Mouse (Mus musculus): Measurements from ENCODE around the gene Lrch1. TPM values are rescaled to one million over a fixed set of nuclear protein-coding genes. Genes with fewer than 3 reads are reported as not detected.

The Lrch1 gene
- polyA plus RNA-seq, 1 experiment from 2014 or later: 10.1 TPM

DNA sequence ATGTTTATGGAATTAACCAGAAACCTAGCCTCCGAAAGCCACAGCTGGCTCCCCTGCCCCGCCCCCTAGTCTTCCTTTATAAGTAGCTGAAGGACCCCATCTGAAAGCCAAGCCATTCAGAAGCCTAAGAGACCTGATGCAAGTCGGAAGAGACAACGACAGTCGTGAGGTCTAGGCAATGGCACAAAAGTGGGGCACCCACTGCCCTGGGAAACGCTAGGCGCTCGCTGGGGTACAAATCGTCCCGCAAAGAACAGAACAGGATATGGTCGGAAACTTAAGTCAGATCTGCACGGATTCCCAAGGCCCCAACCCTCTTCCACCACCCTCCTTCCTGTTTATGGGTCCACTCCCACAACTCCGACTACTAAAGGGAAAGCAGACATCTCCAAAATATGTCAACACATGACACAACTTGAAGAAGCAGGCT is 1.3 kb downstream of the Lrch1 start:
- H3K4me2 ChIP-seq (ENCODE audit: low read depth, low read length): peak overlapping the region; percentile 85
- H3K36me3 ChIP-seq (replicated peaks; ENCODE audit: control insufficient read depth, insufficient read depth, low read depth, low read length): no peaks in the 10 kb centered on the region
- H3K27me3 ChIP-seq (ENCODE audit: control insufficient read depth, insufficient read depth, low read length): no peaks in the 10 kb centered on the region
- WGBS: 5% methylated on average over 13 of the region's 13 CpGs
- H3K4me3 ChIP-seq (ENCODE audit: low read depth, low read length): peak overlapping the region; percentile 90
- ATAC-seq (replicated peaks; ENCODE audit: insufficient number of reproducible peaks, low FRiP score, low TSS enrichment, low read depth) (peak; percentile 10), DNase-seq (ENCODE audit: low spot score) (peak; percentile 23)
- H3K4me1 ChIP-seq (ENCODE audit: control insufficient read depth, insufficient read depth, low read length): 0 out of 2 replicates have a peak, but pooled peaks cover 2% of the 10 kb centered on the region
- H3K9me3 ChIP-seq (replicated peaks; ENCODE audit: control insufficient read depth, low read length): no peaks in the 10 kb centered on the region
- no peak overlapping the region for H3K27ac ChIP-seq (replicated peaks; ENCODE audit: low read depth, low read length)
- H3K9ac ChIP-seq (replicated peaks; ENCODE audit: low read length): peak overlapping the region; percentile 87

DNA sequence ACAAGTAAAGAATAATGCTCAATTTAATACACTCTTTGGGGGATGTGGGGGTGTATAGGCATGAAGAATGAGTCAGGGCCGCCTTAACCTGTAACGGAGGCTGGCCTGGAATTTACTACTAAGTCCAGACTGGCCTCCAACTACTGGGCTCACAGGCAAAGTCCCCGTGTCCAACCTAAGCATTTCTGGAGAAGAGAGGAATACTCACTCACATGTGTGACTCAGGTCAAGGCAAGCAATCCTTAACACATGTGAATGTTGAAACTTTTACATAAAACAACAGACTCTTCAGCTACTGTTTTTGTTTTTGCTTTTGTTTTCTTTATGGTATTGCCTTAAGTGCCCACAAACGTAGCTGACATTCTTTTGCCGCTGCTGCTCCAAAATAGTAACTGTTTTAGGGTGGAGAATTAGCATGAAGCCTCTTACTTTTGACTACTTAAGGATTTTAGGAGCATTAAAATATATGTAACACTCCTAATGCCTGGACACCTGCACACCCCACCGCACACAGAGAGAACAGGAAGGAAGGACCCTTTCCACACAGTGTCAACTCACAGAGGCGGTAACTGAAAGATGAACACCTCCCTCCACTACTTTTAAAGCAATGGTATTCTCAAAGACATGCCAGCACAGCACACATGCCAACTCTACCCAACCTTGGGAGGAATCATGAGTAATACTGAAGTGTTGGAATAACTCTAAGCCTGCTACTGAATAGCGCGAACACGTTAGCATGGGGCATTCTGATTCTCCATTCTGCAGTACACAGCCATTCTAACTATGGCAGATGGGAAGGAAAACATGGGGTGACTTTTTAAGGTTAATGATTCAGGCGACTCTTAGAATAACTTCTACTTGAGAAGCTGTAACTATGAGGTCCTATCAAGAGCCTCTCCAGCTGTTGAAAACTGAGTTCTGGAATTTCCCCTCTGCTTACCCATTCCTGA is 2.1 kb downstream of the Lrch1 start:
- no peak for DNase-seq (ENCODE audit: low spot score)
- no peak for ATAC-seq (replicated peaks; ENCODE audit: insufficient number of reproducible peaks, low FRiP score, low TSS enrichment, low read depth)
- Histone ChIP-seq H3K27ac (replicated peaks; ENCODE audit: low read depth, low read length) (no peak overlapping the region), H3K4me1 (ENCODE audit: control insufficient read depth, insufficient read depth, low read length) (0 out of 2 replicates have a peak, but pooled peaks cover 2% of the 10 kb centered on the region), H3K36me3 (replicated peaks; ENCODE audit: control insufficient read depth, insufficient read depth, low read depth, low read length) (no peaks in the 10 kb centered on the region), H3K9ac (replicated peaks; ENCODE audit: low read length) (no peak overlapping the region), H3K27me3 (ENCODE audit: control insufficient read depth, insufficient read depth, low read length) (no peaks in the 10 kb centered on the region), H3K4me2 (ENCODE audit: low read depth, low read length) (peak overlapping the region; percentile 85), H3K9me3 (replicated peaks; ENCODE audit: control insufficient read depth, low read length) (no peaks in the 10 kb centered on the region), H3K4me3 (ENCODE audit: low read depth, low read length) (peak overlapping the region; percentile 90)
- 85% methylated on average over 11 of the region's 11 CpGs for WGBS

DNA sequence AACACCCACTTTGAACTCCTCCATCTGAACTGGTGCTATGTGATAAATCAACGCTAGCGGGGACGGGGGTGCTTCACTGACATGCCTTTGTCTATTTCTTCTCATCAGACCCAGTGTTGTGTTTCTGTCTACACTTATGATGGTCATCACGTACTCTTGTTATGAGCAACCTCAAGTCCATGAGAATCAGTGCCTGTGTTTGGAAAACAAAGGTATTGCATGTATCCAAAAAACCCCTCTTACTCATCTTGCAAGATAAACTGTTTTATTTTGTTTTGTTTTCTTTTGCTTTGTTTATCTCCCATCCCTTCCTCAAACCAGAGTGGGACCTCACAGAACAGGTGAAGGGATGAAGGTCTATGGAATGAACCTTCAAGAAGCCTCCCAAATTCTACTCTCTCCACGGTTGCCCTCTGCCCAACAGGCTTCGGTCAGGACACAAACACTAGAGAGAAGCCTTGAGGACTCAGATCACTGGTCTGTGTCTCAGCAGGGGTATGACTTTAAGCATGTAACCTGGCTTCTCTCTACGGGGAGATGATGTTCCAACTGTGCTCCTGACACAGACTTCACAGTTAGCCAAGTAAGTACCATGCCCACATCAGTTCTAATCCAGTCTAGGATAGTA is 3.4 kb downstream of the Lrch1 start:
- H3K4me3 ChIP-seq (ENCODE audit: low read depth, low read length): no peak overlapping the region
- ATAC-seq (replicated peaks; ENCODE audit: insufficient number of reproducible peaks, low FRiP score, low TSS enrichment, low read depth) (no peak), DNase-seq (ENCODE audit: low spot score) (no peak)
- no peaks in the 10 kb centered on the region for H3K9me3 ChIP-seq (replicated peaks; ENCODE audit: control insufficient read depth, low read length)
- H3K4me1 ChIP-seq (ENCODE audit: control insufficient read depth, insufficient read depth, low read length): 0 out of 2 replicates have a peak, but pooled peaks cover 2% of the 10 kb centered on the region
- no peaks in the 10 kb centered on the region for H3K27me3 ChIP-seq (ENCODE audit: control insufficient read depth, insufficient read depth, low read length)
- 88% methylated on average over 7 of the region's 7 CpGs for WGBS
- H3K36me3 ChIP-seq (replicated peaks; ENCODE audit: control insufficient read depth, insufficient read depth, low read depth, low read length): no peaks in the 10 kb centered on the region
- no peak overlapping the region for H3K9ac ChIP-seq (replicated peaks; ENCODE audit: low read length)
- H3K4me2 ChIP-seq (ENCODE audit: low read depth, low read length): no peak overlapping the region
- no peak overlapping the region for H3K27ac ChIP-seq (replicated peaks; ENCODE audit: low read depth, low read length)

- no peaks in the 10 kb centered on the region for H3K27me3 ChIP-seq (ENCODE audit: control insufficient read depth, insufficient read depth, low read length)
- ATAC-seq (replicated peaks; ENCODE audit: insufficient number of reproducible peaks, low FRiP score, low TSS enrichment, low read depth) (no peak), DNase-seq (ENCODE audit: low spot score) (no peak)
- no peak overlapping the region for H3K4me2 ChIP-seq (ENCODE audit: low read depth, low read length)
- no peaks in the 10 kb centered on the region for H3K36me3 ChIP-seq (replicated peaks; ENCODE audit: control insufficient read depth, insufficient read depth, low read depth, low read length)
- no peaks in the 10 kb centered on the region for H3K9me3 ChIP-seq (replicated peaks; ENCODE audit: control insufficient read depth, low read length)
- H3K4me3 ChIP-seq (ENCODE audit: low read depth, low read length): no peak overlapping the region
- 0 out of 2 replicates have a peak, but pooled peaks cover 2% of the 10 kb centered on the region for H3K4me1 ChIP-seq (ENCODE audit: control insufficient read depth, insufficient read depth, low read length)
- no peak overlapping the region for H3K9ac ChIP-seq (replicated peaks; ENCODE audit: low read length)
- H3K27ac ChIP-seq (replicated peaks; ENCODE audit: low read depth, low read length): no peak overlapping the region
- WGBS: 89% methylated on average over 6 of the region's 6 CpGs
These were observed 4.0 kb downstream of the Lrch1 start for GRCm38 (mm10) chr14:74943581-74944117.

- 85% methylated on average over 8 of the region's 8 CpGs for WGBS
- Histone ChIP-seq H3K9me3 (replicated peaks; ENCODE audit: control insufficient read depth, low read length) (no peaks in the 10 kb centered on the region), H3K4me2 (ENCODE audit: low read depth, low read length) (no peak overlapping the region), H3K9ac (replicated peaks; ENCODE audit: low read length) (no peak overlapping the region), H3K27me3 (ENCODE audit: control insufficient read depth, insufficient read depth, low read length) (no peaks in the 10 kb centered on the region), H3K27ac (replicated peaks; ENCODE audit: low read depth, low read length) (no peak overlapping the region), H3K36me3 (replicated peaks; ENCODE audit: control insufficient read depth, insufficient read depth, low read depth, low read length) (no peaks in the 10 kb centered on the region), H3K4me3 (ENCODE audit: low read depth, low read length) (no peak overlapping the region), H3K4me1 (ENCODE audit: control insufficient read depth, insufficient read depth, low read length) (0 out of 2 replicates have a peak, but pooled peaks cover 2% of the 10 kb centered on the region)
- DNase-seq (ENCODE audit: low spot score) (no peak), ATAC-seq (replicated peaks; ENCODE audit: insufficient number of reproducible peaks, low FRiP score, low TSS enrichment, low read depth) (no peak)
These were observed 4.7 kb downstream of the Lrch1 start for GRCm38 (mm10) chr14:74943024-74943423.

DNA sequence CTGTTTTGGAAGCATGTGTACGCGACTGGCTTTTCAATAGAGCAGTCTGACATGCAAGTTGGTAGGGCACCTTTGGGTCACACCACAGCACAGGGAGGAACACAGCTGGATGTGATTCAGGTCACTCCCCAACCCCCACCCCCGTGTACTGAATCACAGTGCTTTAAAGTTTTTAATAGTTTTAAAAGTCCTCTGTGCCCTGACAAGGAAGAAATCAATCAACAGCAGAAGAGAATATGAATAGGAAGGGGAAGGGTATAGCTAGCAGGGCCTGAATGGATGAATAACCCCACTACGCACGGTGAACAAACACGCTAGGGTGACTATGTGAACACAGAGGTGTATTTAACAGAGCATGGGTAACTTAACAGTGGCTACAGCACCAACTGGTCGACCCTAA is 6.1 kb downstream of the Lrch1 start:
- Histone ChIP-seq H3K36me3 (replicated peaks; ENCODE audit: control insufficient read depth, insufficient read depth, low read depth, low read length) (no peaks in the 10 kb centered on the region), H3K4me1 (ENCODE audit: control insufficient read depth, insufficient read depth, low read length) (0 out of 2 replicates have a peak, but pooled peaks cover 2% of the 10 kb centered on the region), H3K9ac (replicated peaks; ENCODE audit: low read length) (no peak overlapping the region), H3K27me3 (ENCODE audit: control insufficient read depth, insufficient read depth, low read length) (no peaks in the 10 kb centered on the region), H3K4me2 (ENCODE audit: low read depth, low read length) (no peak overlapping the region), H3K27ac (replicated peaks; ENCODE audit: low read depth, low read length) (no peak overlapping the region), H3K9me3 (replicated peaks; ENCODE audit: control insufficient read depth, low read length) (no peaks in the 10 kb centered on the region), H3K4me3 (ENCODE audit: low read depth, low read length) (no peak overlapping the region)
- ATAC-seq (replicated peaks; ENCODE audit: insufficient number of reproducible peaks, low FRiP score, low TSS enrichment, low read depth): no peak
- 84% methylated on average over 7 of the region's 7 CpGs for WGBS
- DNase-seq (ENCODE audit: low spot score): no peak

DNA sequence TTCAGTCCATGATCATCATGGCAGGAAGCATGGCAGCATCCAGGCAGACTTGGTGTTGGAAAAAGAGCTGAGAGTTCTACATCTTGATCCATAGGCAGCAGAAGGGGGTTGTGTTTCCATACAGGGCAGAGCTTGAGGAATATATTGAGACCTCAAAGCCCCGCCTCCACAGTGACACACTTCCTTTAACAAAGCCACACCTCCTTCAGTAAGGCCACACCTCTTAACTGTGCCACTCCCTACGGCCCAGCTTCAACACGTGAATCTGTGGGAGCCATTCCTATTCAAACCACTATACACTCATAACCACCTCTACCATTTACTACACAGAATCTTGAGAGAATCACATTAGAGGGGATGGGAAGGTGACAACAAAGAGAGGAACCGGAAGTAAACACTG is 6.9 kb downstream of the Lrch1 start:
- H3K9ac ChIP-seq (replicated peaks; ENCODE audit: low read length): no peak overlapping the region
- H3K9me3 ChIP-seq (replicated peaks; ENCODE audit: control insufficient read depth, low read length): no peaks in the 10 kb centered on the region
- WGBS: 96% methylated on average over 4 of the region's 4 CpGs
- H3K36me3 ChIP-seq (replicated peaks; ENCODE audit: control insufficient read depth, insufficient read depth, low read depth, low read length): no peaks in the 10 kb centered on the region
- no peaks in the 10 kb centered on the region for H3K27me3 ChIP-seq (ENCODE audit: control insufficient read depth, insufficient read depth, low read length)
- ATAC-seq (replicated peaks; ENCODE audit: insufficient number of reproducible peaks, low FRiP score, low TSS enrichment, low read depth): no peak
- H3K4me1 ChIP-seq (ENCODE audit: control insufficient read depth, insufficient read depth, low read length): no peaks in the 10 kb centered on the region
- no peak overlapping the region for H3K4me3 ChIP-seq (ENCODE audit: low read depth, low read length)
- no peak overlapping the region for H3K4me2 ChIP-seq (ENCODE audit: low read depth, low read length)
- no peak overlapping the region for H3K27ac ChIP-seq (replicated peaks; ENCODE audit: low read depth, low read length)
- no peak for DNase-seq (ENCODE audit: low spot score)
